Mouse (Mus musculus) midbrain, embryonic 15.5 days (tissue): ENCODE results near the gene Usp8. TPM values are rescaled to one million over a fixed set of nuclear protein-coding genes. Genes with fewer than 3 reads are reported as not detected.

Source experiments
- ATAC-seq: fragments of 200-750 bp; cut with Nextera tagmentation; replicated peaks from 2 replicates; pipeline ENCODE4 v1.8.0; 2017; ENCODE audit warnings: moderate TSS enrichment
- H3K27ac ChIP-seq: fragments of 300-500 bp; sonication (generic); 2 replicates; pipeline ENCODE4 v1.5.1; 2015; ENCODE audit warnings: mild to moderate bottlenecking, inconsistent platforms
- H3K27me3 ChIP-seq: fragments of 300-500 bp; sonication (generic); replicated peaks from 2 replicates; pipeline ENCODE4 v1.6.1; 2015; ENCODE audit warnings: inconsistent platforms
- H3K36me3 ChIP-seq: fragments of 300-500 bp; sonication (generic); replicated peaks from 2 replicates; pipeline ENCODE4 v1.6.1; 2015; ENCODE audit warnings: inconsistent platforms
- H3K4me1 ChIP-seq: fragments of 300-500 bp; sonication (generic); 2 replicates; pipeline ENCODE4 v1.6.1; 2015; ENCODE audit warnings: inconsistent platforms
- H3K4me2 ChIP-seq: fragments of 300-500 bp; sonication (generic); 2 replicates; pipeline ENCODE4 v1.6.1; 2015; ENCODE audit warnings: inconsistent platforms, mild to moderate bottlenecking, moderate library complexity
- H3K4me3 ChIP-seq: fragments of 300-500 bp; sonication (generic); 2 replicates; pipeline ENCODE4 v1.5.1; 2015; ENCODE audit warnings: mild to moderate bottlenecking, inconsistent platforms
- H3K9ac ChIP-seq: fragments of 300-500 bp; sonication (generic); 2 replicates; pipeline ENCODE4 v1.6.1; 2015; ENCODE audit warnings: mild to moderate bottlenecking, inconsistent platforms
- H3K9me3 ChIP-seq: fragments of 300-500 bp; sonication (generic); 2 replicates; pipeline ENCODE4 v1.6.1; 2016; ENCODE audit warnings: inconsistent platforms
- WGBS: fragments of 180-500 bp; shearing (Covaris S2); methylation state at CpG from one replicate; pipeline ENCODE4 v1.1.7; 2015; ENCODE audit warnings: mixed read lengths; 5-methylcytosine and 5-hydroxymethylcytosine counted together
- polyA plus RNA-seq: library from polyadenylated mRNA; unstranded; fragments of >200 nt; fragmentation: Nextera tagmentation; extraction: Ambion mirVana; gene quantifications from 2 replicates; pipeline ENCODE4 v1.2.1, GENCODE M21; 2015

Usp8 gene
- polyA plus RNA-seq, result 28.1 and 28.4 TPM in 2 replicates

DNA sequence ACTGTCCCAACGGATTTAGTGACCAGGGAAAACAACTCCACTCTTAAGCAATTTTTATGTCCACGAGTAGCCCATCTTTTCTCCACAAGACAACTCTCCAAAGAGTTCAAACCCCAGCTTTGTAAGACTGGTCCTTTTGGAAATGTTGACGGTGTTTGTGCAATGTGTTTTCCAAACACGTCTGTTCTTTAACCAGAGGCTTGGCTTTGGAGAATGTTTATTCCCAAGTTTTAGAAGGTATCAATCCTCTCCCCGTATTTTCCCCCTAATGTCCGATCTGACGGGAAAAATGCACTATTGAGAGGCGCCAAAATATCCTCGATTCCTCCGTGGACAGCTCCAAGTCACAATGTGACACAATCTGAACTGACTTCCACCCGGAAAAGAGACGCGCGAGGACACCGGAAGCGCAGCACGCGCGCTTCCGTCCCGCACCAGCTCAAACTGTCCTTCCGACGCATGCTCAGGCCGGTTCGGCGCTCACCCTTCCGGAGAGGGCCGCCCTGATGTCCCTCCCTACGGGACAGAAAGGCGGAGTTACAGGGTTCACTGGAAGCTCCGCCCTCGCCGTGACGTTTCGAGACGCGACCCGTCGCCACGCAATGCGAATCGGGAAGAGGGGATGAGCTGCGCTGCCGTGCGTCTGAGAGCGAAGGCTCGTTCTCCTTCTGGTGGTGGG lies at the start of gene Usp8:
Gene Usp8, plus strand, starts transcription at position 570 of the 679 bp plus-strand sequence.
- H3K9ac ChIP-seq, result peak within 1 kb of the TSS; percentile 88
- peak within 1 kb of the TSS; percentile 89 for H3K27ac ChIP-seq
- no peaks in the 10 kb centered on the region for H3K36me3 ChIP-seq
- H3K4me2 ChIP-seq, result peak within 1 kb of the TSS; percentile 70
- H3K4me3 ChIP-seq, result peak within 1 kb of the TSS; percentile 93
- WGBS, result 3% methylated on average over 47 of the region's 47 CpGs
- peak; percentile 100 for ATAC-seq
- H3K4me1 ChIP-seq, result peaks cover 23% of the 10 kb centered on the region
- peaks cover 12% of the 10 kb centered on the region; the same call in 1 of the 2 replicates for H3K27me3 ChIP-seq
- no peaks in the 10 kb centered on the region for H3K9me3 ChIP-seq

DNA sequence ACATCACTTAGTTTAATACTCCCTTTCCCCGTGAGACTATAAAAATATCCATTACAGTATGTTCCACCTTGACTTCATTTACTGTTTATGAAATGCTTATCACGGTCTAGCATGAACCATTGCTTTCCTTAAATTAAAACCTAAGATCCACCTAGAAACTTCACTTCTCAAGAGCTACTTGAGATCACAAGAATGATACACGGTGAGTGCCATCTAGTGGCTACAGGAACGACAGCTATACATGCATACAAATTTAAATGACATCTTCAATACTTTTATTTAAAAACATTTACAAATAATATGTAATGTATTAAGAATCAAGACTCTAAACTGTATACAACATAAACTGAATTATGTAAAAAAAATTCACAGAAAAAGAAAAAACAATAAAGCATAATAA lies 43.6 kb upstream of the Usp8 start:
- H3K4me2 ChIP-seq, result no peak overlapping the region
- no peaks in the 10 kb centered on the region for H3K27me3 ChIP-seq
- H3K36me3 ChIP-seq, result no peaks in the 10 kb centered on the region
- ATAC-seq, result 0 out of 2 replicates have a peak, but pooled peaks have one; percentile 30
- H3K27ac ChIP-seq, result no peak overlapping the region
- 61% methylated on average over 4 of the region's 4 CpGs for WGBS
- H3K4me3 ChIP-seq, result no peak overlapping the region
- H3K9me3 ChIP-seq, result no peaks in the 10 kb centered on the region
- H3K9ac ChIP-seq, result no peak overlapping the region
- no peaks in the 10 kb centered on the region for H3K4me1 ChIP-seq

DNA sequence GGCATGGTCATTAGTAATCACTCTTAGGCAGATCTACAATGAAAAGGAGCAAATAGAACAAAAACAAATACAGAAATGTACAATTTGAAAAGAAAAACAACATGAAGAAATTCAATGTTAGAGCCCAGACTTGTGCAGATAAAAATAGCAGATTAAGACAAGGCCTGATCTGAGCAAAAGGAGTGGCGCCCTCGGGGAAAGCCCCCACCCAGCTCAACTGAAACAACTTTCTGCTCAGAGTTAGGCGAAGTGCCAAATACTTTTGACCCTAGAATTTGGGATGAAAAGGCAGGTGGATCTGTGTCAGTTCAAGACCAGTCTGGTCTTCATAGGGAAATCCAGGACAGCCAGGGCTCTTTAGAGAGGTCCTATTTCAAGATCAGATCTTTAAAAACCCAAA lies 41.1 kb upstream of the Usp8 start:
- no peak for ATAC-seq

DNA sequence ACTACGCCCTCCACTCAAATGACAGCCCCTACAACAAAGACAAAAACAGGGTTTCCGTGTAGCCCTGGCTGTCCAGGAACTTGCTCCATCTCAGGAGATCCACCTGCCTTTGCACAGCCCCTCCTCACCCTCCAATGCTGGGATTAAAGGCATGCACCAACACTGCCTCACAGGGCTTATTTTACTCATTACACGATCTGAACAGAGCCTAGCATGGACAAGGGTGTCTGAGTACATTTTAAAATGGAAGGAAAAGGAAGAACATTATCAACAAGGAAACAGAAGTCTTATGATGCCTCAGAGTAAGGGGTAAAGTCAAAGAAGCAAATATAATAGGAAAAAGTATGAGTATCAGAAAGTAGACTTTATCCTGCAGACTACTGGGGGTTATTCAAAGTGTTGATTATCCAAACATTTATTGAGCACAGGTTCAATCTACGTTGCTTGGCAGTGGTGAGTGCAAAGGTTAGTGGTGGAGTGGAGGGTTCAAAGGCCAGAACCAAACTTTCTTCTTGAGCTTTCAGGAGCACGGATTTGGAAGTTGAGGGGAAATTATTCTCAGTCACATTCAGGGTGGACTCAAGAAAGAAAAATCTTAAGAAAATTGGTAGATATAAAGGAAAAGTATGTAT lies 38.4 kb upstream of the Usp8 start:
- no peaks in the 10 kb centered on the region for H3K9me3 ChIP-seq
- no peak overlapping the region for H3K9ac ChIP-seq
- no peak overlapping the region for H3K4me3 ChIP-seq
- WGBS, result 95% methylated on average over 5 of the region's 5 CpGs
- peaks cover 25% of the 10 kb centered on the region for H3K4me1 ChIP-seq
- H3K4me2 ChIP-seq, result no peak overlapping the region
- H3K36me3 ChIP-seq, result no peaks in the 10 kb centered on the region
- H3K27me3 ChIP-seq, result no peaks in the 10 kb centered on the region
- no peak overlapping the region for H3K27ac ChIP-seq
- ATAC-seq, result no peak

More for the DNA sequence above, 41.1 kb upstream of the Usp8 start:
- Histone ChIP-seq H3K4me1 (no peaks in the 10 kb centered on the region), H3K27me3 (no peaks in the 10 kb centered on the region), H3K9ac (no peak overlapping the region), H3K4me3 (no peak overlapping the region), H3K36me3 (no peaks in the 10 kb centered on the region), H3K9me3 (no peaks in the 10 kb centered on the region), H3K4me2 (no peak overlapping the region), H3K27ac (no peak overlapping the region)
- WGBS, result 92% methylated on average over 3 of the region's 3 CpGs

DNA sequence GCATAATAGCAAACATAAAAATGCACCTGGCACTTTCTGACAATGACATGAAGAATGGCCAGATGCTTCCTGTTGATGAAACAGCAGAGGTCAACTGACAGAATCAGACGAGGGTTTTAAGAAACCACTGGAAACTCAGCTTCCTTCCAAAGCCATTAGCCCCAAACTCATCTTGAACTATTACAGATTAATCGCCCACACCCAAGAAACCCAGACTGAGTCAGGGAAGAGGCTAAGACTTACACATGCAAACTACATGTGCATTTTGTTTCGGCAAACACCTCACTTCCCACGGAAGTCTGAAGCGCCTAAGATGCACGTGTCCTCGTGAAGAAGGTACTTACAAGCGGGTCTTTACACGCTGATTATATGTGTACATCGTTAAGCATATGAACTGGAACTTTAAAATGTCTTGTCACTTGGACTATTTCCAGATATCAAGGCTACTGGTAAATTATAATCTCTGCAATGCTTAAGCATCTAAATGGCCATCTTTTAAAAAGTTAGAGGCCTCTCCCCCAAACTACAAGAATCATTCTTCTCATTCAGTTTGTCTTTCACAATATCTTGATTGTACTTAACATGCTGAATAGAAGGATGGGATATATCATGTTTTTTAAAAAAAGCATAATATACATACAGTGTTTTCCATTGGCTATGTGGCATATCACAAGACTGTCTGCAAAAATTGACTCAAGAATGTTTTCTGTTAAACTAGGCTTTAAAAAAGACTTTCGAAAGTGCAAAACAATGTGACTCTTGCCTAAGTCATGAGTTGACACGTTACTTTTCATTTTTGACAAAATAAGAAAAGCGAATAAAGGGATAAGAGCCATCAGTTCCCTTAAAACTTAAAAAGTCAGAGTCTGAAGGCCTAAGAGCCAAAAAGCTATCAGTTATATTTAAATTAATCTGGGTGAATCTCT lies 33.5 kb upstream of the Usp8 start:
- 64% methylated on average over 13 of the region's 13 CpGs for WGBS
- Histone ChIP-seq H3K4me2 (peak overlapping the region; percentile 83), H3K27ac (peak overlapping the region; percentile 100; the same call in 1 of the 2 replicates), H3K9ac (peak overlapping the region; percentile 92), H3K9me3 (no peaks in the 10 kb centered on the region), H3K4me1 (peaks cover 45% of the 10 kb centered on the region), H3K4me3 (peak overlapping the region; percentile 68), H3K36me3 (no peaks in the 10 kb centered on the region), H3K27me3 (no peaks in the 10 kb centered on the region)
- ATAC-seq, result no peak

DNA sequence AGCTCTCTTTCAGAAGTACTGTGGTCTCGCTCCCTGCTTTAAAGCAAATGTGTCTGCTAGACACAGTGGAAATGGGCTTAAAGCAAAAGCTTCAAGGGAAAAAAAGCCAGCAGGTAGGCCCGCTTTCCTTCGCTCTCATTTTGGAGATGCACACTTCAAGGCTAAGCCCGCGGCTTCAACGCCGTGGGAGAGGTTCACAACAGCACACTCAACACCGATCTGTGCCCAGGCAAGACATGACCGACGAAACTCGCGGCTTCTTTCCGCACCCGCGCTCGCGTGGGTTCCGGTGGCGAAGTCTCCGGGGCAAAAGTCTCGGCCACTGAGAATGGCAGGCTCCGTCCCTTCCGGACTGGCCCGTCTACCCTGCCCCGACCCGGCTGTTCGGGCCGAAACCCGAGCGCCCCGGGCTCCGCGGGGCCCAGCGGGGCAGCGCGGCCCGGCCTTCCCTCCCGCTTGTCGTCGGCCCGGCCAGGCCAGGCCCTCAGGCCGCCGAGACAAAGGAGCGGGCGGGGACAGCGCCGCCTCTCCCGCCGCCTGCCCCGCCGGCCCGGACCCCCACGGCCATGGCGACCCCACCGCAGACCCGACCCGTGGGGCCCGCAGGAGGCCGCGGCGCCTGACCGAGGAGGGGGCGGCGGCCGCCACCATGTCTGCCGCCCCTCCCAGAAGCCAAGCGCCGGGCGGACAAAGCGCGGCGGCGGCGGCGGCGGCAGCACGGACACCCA lies 32.5 kb upstream of the Usp8 start:
- Histone ChIP-seq H3K9me3 (no peaks in the 10 kb centered on the region), H3K27me3 (no peaks in the 10 kb centered on the region), H3K9ac (peak overlapping the region; percentile 92), H3K27ac (peak overlapping the region; percentile 100), H3K4me2 (peak overlapping the region; percentile 83), H3K4me3 (peak overlapping the region; percentile 68), H3K36me3 (no peaks in the 10 kb centered on the region), H3K4me1 (peaks cover 45% of the 10 kb centered on the region)
- under 1% methylated on average over 63 of the region's 77 CpGs for WGBS
- peak; percentile 73 for ATAC-seq

DNA sequence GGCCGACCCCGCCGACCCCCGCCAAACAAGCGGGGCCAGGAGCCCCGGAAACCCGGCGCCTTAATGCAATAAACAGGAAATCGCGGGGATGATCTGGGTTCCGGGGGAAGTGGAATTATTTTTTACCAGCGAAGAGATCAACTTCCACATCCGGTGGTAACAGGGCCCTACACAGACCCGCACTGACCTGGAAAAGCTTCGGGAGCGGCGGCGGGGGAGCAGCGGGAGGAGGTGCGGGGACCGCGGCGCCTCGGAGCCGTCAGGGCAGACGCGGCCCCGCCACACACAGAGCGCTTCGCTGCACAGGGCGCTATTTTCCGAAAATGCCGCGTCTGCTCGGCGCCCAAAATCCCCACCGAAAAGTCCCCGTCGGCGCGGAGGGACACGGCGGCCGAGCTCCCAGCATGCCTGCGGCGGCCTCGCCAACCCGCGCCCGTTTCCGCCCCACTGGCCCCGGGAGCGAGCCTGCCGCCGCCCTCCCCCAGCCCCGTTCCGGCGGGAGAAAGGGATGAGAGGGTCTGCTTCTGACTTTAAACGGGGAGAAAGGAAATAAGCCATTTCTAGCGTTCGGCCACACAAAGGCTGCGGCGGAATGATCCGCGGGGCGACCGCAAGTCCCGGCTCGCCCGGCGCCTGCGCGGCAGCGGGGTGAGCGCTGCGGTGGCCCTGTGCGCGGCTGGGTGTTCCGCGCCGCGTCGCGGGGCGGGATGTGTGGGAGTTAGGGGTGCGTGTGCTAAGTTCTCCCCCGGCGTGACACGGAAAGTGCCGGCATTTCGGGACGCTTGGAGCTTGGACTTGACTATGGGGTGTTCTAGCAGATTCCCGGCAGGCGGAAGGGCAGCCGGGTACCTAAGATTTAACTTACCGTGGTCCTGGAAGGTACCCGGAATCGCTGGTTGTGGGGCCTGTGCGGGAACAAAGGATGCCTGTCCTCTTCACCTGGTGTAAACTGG lies 31.7 kb upstream of the Usp8 start:
- Histone ChIP-seq H3K4me1 (peaks cover 45% of the 10 kb centered on the region), H3K27me3 (no peaks in the 10 kb centered on the region), H3K4me3 (peak overlapping the region; percentile 68), H3K9ac (peak overlapping the region; percentile 92), H3K4me2 (peak overlapping the region; percentile 83), H3K36me3 (peaks cover 3% of the 10 kb centered on the region; the same call in 1 of the 2 replicates), H3K27ac (peak overlapping the region; percentile 100), H3K9me3 (no peaks in the 10 kb centered on the region)
- ATAC-seq, result peak; percentile 96
- under 1% methylated on average over 99 of the region's 99 CpGs for WGBS

DNA sequence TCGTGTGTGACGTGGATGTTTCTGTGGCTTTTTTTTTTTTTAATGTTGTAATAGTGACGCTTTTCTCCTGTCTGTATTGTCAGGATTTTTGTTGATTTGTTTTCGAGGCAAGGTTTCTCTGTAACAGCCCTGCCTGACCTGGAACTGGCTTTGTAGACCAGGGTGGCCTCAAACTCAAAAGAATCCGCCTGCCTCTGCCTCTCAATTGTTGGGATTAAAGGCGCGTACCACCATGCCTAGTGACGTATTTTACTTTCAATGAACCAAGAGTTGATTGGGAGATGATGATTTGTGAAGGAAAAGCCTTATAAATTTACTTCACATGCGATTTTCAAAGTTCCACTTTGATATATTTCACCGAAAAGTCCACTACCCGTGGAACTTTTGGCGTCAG lies 31.0 kb upstream of the Usp8 start, which contains the start of gene Gabpb1:
Gene Gabpb1, minus strand, starts transcription at position 216 of the 394 bp plus-strand sequence.
- WGBS, result 25% methylated on average over 12 of the region's 12 CpGs
- Histone ChIP-seq H3K9me3 (no peaks in the 10 kb centered on the region), H3K27me3 (no peaks in the 10 kb centered on the region), H3K4me3 (peak within 1 kb of the TSS; percentile 68), H3K4me1 (peaks cover 45% of the 10 kb centered on the region), H3K27ac (peak within 1 kb of the TSS; percentile 100), H3K4me2 (peak within 1 kb of the TSS; percentile 83), H3K9ac (peak within 1 kb of the TSS; percentile 92), H3K36me3 (peaks cover 4% of the 10 kb centered on the region; the same call in 1 of the 2 replicates)
- no peak for ATAC-seq

DNA sequence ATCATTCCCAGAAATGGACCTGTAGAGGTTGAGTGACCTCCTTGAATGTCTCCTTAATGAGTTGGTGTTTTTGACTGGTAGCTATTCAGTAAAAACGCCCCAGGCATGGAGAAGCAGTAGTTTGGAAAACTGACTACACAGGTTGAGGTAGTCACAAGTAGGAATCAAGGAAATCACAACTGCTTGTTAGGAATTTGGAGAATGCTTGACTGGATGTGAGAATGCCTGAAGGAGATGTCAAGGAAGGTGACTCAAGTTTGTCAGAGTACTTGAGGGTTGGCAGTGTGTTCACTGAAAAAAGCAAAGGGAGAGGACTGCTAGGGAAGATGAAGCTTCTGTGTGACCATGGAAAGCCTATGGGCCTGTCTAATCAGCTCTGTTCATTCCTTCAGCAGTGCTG lies 29.8 kb upstream of the Usp8 start:
- Histone ChIP-seq H3K9me3 (no peaks in the 10 kb centered on the region), H3K4me2 (no peak overlapping the region), H3K36me3 (peaks cover 4% of the 10 kb centered on the region; the same call in 1 of the 2 replicates), H3K4me1 (peaks cover 34% of the 10 kb centered on the region), H3K4me3 (no peak overlapping the region), H3K9ac (no peak overlapping the region), H3K27ac (no peak overlapping the region), H3K27me3 (no peaks in the 10 kb centered on the region)
- no peak for ATAC-seq
- 100% methylated on average over 1 of the region's 1 CpGs for WGBS

DNA sequence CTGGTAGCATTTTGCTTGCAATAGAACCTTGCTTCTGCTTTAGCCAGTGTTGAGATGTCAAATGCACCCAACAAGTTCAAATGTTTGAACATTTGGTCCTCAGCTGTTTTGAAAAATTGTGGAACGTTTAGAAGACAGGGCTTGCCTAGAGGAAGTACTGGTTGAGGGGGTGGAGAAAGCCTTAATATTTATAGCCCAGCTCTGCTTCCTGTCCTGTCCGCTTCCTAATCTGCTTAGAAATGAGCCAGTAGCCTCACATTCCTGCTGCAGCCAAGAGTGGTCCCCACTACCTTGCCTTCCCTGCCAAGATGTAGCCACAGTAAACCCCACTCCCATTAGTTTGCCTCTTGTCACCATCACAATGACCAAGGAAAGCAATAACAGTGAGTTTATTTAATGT lies 24.8 kb upstream of the Usp8 start:
- Histone ChIP-seq H3K36me3 (peaks cover 4% of the 10 kb centered on the region; the same call in 1 of the 2 replicates), H3K4me1 (peaks cover 2% of the 10 kb centered on the region; the same call in 1 of the 2 replicates), H3K4me2 (no peak overlapping the region), H3K4me3 (no peak overlapping the region), H3K27ac (no peak overlapping the region), H3K9me3 (no peaks in the 10 kb centered on the region), H3K27me3 (no peaks in the 10 kb centered on the region), H3K9ac (no peak overlapping the region)
- WGBS, result 91% methylated on average over 2 of the region's 2 CpGs
- ATAC-seq, result no peak
